Mouse (Mus musculus) heart, adult 11 months (tissue): ENCODE measurements around the gene Fxyd6.

Experiments
- DNase-seq: peaks from one replicate; pipeline ENCODE4 v3.0.0; 2022

Gene Fxyd6

GRCm38 (mm10) chr9:45370117-45370561 is at the start of gene Fxyd6:
TSS of gene Fxyd6 (plus strand) at chr9:45370185.
- DNase-seq: peak; percentile 97

GRCm38 (mm10) chr9:45321465-45321864 is 48.5 kb upstream of the Fxyd6 start:
- no peak for DNase-seq

DNA sequence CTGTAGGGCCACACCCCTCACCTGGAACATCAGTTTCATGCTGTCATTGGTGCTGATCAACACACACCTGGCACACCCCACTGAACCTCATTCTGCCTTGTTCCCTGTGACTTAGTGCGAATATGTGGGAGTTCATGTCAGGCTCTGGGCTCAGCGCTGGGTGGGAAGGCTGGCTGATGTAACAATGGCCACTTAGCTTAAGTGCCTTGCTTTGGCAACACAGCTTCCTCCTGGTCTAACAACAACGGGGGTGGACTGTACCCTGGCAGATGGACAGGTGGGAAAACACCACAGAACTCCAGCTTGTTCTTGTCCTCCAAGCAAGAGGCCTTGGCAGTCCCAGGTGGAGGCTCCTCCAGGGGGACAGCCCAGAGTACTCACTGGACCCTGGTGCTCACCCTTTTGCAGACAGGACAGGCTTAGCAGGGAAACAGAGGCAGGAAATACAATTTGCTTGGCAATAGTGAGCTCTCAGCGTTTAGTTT is 48.0 kb upstream of the Fxyd6 start:
- DNase-seq: peak; percentile 90

- DNase-seq: no peak
Measured at GRCm38 (mm10) chr9:45326390-45326789, 43.6 kb upstream of the Fxyd6 start.

GRCm38 (mm10) chr9:45328263-45328662 is 41.7 kb upstream of the Fxyd6 start:
- DNase-seq: peak; percentile 92

GRCm38 (mm10) chr9:45329577-45329976 is 40.4 kb upstream of the Fxyd6 start:
- DNase-seq: no peak

GRCm38 (mm10) chr9:45337406-45337805 is 32.6 kb upstream of the Fxyd6 start:
- DNase-seq: no peak

DNA sequence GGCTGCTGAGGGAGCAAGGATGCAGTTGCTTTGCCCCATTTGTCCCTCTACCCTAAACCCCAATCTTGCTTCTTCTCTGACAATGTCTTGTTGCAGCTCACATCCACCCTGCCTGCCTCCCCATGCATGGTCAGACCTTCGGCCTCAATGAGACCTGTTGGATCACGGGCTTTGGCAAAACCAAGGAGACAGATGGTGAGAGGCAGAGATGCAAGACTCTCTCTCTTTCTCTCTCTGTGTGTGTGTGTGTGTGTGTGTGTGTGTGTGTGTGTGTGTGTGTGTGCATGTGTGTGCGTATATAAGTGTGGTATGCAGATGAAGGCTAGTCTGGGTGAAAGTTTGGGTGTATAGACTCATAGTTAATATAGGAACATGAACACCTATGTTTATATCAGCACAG is 26.9 kb upstream of the Fxyd6 start:
- no peak for DNase-seq

DNA sequence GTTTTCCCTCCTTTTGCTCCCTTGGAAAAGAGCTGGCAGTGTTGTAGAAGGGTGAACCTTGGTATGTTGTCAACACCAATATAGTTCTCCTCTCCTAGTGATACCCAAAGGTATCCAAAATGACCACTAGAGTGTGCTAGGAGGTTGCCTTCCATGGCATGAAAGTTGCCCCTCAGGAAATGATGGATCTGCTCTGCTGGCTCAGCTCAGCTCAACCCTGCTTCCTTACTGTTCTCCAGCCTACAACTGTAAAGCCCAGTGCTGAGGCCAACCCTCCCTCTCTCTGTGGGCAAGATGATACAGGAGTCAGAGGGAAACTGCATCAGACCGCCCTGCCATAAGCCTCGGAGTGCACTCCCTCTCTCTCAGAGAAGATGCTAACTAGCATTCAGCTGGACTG is 24.5 kb upstream of the Fxyd6 start:
- DNase-seq: no peak

DNA sequence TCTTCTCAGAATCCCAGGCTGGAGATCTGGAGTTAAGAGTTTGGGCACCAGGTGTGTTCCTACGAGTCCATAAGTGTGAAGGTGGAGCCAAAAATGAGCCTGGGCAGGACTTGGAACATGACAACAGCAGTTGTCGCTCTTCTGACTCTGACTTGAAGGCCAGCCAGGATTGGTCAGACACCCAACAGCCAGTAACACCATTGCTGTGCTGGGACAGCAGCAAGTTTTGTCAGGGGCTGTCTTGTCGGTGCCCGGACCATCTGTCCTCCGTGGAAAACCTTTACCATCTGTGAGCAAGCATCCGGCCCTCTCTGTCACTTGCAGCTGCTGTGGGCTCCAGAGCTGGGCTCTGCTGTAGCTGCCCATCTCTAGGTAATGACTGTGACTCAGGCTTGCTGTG is 23.7 kb upstream of the Fxyd6 start:
- no peak for DNase-seq

GRCm38 (mm10) chr9:45348560-45348959 is 21.4 kb upstream of the Fxyd6 start:
- DNase-seq: no peak

DNA sequence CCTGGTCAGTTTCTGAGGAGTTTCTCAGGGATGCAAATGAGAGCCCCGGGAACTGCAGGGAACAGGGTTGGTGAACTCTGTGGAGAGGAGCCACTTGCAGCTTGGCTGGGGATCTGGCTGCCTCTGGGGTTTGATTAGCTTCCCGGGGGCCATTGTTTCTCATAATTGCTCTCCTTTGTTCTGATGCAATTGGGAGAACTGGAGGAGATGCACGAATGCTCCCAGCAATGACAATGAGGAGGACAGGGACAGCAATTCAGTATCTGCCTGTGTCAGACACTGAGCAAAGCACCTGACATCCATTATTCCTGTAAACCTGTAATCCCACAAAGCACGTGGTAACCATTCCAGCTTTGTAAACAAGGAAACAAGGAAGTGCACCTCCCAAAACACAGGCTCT is 20.8 kb upstream of the Fxyd6 start:
- DNase-seq: no peak

- no peak for DNase-seq
Measured at GRCm38 (mm10) chr9:45349851-45350250, 20.1 kb upstream of the Fxyd6 start.

- no peak for DNase-seq
Measured at GRCm38 (mm10) chr9:45355192-45355591, 14.8 kb upstream of the Fxyd6 start.

- no peak for DNase-seq
Measured at GRCm38 (mm10) chr9:45358356-45358755, 11.6 kb upstream of the Fxyd6 start.

DNA sequence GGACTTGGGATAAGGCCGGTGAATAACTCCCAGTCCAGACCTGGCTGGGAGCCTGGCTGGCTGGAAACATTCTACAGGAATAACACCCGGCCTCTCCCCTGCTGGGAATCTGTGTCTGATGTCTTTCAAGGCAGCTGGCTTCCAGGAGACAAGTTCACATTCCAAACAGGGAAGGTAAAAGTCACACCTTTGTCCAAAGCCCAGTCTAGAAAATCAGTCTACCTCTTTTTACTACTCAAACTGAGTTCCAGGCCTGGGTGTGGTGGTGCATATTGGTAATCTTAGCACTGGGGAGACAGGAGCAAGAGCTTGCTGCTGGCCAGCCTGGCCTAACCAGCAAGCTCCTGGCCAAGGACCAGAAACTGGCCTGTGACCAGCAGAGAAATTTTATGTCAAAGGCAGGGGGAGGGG is 7.9 kb upstream of the Fxyd6 start:
- DNase-seq: no peak

- no peak for DNase-seq
Measured at GRCm38 (mm10) chr9:45363639-45364214, 6.3 kb upstream of the Fxyd6 start.

DNA sequence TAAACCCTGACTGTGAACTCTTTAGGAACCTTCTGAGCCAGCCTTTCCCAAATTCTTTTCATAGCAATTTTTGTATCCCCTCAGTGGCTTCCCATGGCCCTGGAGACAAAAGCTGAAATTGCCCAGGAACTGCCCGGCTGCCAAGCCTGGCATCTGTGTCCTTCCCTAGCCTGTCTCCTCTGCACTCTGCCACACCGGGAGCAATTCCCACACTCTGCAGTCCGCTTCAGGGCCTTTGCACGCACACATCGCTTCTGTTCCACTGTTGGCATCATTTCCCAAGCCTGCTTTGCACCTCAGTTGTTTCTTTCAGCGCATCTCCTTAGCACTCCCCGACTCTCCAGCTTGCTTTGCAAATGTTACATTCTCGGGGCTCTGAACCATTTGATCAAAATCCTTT is 2.3 kb upstream of the Fxyd6 start:
- no peak for DNase-seq

GRCm38 (mm10) chr9:45368341-45368901 is 1.6 kb upstream of the Fxyd6 start:
- DNase-seq: peak; percentile 97

GRCm38 (mm10) chr9:45370616-45371336 is 791 bp downstream of the Fxyd6 start:
- no peak for DNase-seq

- DNase-seq: no peak
Measured at GRCm38 (mm10) chr9:45371337-45371707, 1.3 kb downstream of the Fxyd6 start.

DNA sequence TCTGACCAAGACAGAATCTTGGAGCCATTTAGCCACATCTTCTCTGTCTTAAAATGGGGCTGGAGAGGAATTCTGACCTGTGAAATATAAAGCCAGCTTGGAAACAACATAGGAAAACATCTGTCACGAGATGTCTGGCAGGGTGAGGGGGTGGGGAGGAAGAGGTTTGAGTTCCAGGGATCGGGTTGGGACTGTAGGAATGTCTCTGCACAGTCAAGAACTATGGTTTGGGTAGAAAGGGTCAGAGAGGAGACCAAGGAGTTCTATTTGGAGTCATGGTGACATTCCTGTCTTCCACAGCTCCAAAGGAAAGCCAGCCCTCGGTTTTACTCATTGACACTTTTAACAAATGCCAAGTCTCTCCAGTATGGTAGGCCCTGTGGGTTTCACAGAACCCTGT is 3.9 kb downstream of the Fxyd6 start:
- no peak for DNase-seq

- no peak for DNase-seq
Measured at GRCm38 (mm10) chr9:45374988-45375502, 5.1 kb downstream of the Fxyd6 start.

GRCm38 (mm10) chr9:45376427-45376826 is 6.4 kb downstream of the Fxyd6 start:
- DNase-seq: no peak
